Mouse (Mus musculus) CD8-positive naive resting alpha-beta T cell, adult 57 days (primary cell): ENCODE data around the gene Lalba. TPM values are rescaled to one million over a fixed set of nuclear protein-coding genes. Genes with fewer than 3 reads are reported as not detected.

Experiments
- total RNA-seq: library from RNA; stranded (reverse); gene quantifications from one replicate; pipeline ENCODE4 v1.2.4, GENCODE M21; 2023

Lalba gene
- total RNA-seq, result not detected

DNA sequence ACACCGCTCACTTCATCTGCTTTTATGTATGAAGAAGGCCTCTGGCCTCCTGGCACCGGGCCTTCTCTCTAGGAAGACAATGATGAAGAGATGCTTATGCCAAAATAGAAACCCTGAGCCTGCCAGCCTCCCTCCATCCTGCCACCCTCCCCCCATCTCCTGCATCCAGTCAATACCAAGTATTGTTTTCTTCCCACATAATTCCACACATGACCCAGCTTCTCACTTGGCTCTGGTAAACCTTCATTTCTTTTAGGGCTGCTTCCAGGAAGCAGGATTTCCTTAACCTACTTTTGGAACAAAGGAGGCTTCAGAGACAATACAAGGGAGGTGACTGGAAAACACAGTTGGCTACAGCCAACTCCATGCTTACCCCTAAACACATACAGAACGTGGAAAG is at the start of gene Lalba:
TSS of gene Lalba (minus strand) at position 21 of the 400 bp plus-strand sequence.

DNA sequence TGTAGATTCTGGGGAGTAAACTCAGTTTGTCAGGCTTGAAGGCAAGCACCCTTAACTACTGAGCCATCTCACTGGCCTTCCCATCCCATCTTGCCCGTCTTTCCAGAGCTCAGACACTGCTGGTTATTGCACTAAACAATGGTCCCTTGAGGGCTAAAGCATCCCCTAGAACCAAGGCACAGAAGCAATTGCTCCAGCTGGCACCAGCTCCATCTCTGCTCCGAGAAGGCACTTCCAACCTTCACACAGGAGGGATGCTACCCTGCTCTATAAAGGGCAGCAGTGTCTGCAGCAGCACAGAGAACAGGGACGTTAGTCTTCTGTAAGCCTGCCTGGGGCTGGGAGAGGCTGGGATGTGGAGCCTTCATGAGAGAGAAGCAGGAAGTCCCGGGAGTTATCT is 9.6 kb upstream of the Lalba start, which contains the start of gene Olfr279:
TSS of gene Olfr279 (plus strand) at position 301 of the 400 bp plus-strand sequence.

DNA sequence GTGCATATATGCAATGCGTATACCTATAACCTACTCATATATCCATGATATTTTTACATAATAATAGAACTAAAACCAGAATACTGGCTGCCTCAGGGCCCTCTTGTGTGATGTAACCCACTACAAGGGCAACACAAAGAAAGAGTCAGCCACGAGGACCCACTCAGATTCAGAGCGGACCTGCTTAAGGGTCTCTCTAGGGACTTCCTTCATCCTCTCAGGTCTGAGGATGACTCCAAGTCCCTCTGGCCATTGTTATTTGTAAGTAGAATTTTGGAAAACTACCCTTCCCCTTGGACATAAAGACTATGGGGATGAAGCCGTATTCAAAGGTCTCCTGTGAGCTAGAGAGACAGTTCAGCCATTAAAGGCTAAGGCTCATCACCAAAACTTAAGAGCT is 12.9 kb downstream of the Lalba start, which contains the start of gene OR5BS1P:
TSS of gene OR5BS1P (plus strand) at position 301 of the 400 bp plus-strand sequence.

DNA sequence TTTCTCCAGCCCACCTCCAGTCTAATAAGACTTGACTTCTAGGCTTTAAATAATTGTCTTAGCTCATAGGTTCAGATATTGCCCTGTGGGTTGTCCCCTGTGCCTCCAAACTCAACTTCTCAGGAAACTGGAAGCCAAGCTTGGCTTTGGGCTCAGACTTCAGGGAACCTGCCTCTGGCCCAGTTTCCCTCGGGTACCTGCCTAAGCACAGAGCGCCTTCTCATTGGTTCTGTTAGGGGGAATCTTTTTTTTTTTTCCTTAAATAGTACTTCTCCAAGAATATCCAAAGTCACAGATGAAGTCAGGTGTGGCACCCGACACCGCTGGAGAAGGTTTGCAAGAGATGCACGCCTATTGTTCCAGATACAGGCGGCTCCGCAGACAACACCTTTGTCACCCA is 30.2 kb downstream of the Lalba start, which contains the start of gene Olfr281:
TSS of gene Olfr281 (plus strand) at position 301 of the 400 bp plus-strand sequence.

DNA sequence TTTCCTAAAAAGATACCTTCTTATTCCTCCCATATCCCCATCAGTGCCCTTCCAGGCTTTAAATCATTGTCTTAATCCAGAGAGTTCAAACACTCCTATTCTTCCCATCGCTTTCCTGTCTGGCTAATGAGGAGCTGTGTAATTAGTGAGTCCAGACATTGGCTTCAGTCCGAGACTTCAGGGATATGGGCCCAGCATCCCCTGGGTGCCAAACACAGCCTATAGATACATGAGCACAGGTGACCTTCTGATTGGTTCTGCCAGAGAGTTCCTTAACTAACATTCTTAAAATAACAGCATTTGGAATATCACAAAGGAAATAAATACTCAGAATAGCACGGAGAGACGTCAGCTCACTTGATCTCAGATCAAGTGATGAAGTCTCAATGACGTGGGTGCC is 51.6 kb downstream of the Lalba start, which contains the start of gene Olfr282:
TSS of gene Olfr282 (plus strand) at position 301 of the 400 bp plus-strand sequence.

Other genes starting within 250 kb of the Lalba start
- gene Olfr286, start 248.3 kb downstream of the Lalba start, total RNA-seq, result not detected
- gene H1fnt, start 225.4 kb downstream of the Lalba start, total RNA-seq, result not detected
- gene Zfp641, start 186.6 kb downstream of the Lalba start, total RNA-seq, result not detected
- not detected for gene Olfr285, start 165.4 kb downstream of the Lalba start, total RNA-seq
- gene Olfr284, start 141.7 kb downstream of the Lalba start, total RNA-seq, result not detected
- gene Olfr283, start 101.8 kb downstream of the Lalba start, total RNA-seq, result not detected
- not detected for gene Olfr282, start 51.5 kb downstream of the Lalba start, total RNA-seq
- gene Olfr281, start 30.1 kb downstream of the Lalba start, total RNA-seq, result not detected
- not detected for gene OR5BS1P, start 12.8 kb downstream of the Lalba start, total RNA-seq
- gene Olfr279, start 9.7 kb upstream of the Lalba start, total RNA-seq, result not detected
- 56.9 TPM for gene Kansl2, start 51.5 kb upstream of the Lalba start, total RNA-seq
- 147 TPM for gene Ccnt1, start 88.2 kb upstream of the Lalba start, total RNA-seq
- gene 4930415O20Rik, start 88.3 kb upstream of the Lalba start, total RNA-seq, result not detected
- gene Adcy6, start 127.4 kb upstream of the Lalba start, total RNA-seq, result 23.4 TPM
- 0.34 TPM for gene Cacnb3, start 148.1 kb upstream of the Lalba start, total RNA-seq
- 133 TPM for gene Ddx23, start 180.2 kb upstream of the Lalba start, total RNA-seq
- 0.64 TPM for gene Rnd1, start 194.7 kb upstream of the Lalba start, total RNA-seq
- gene Ccdc65, start 225.5 kb upstream of the Lalba start, total RNA-seq, result not detected
- gene Fkbp11, start 245.5 kb upstream of the Lalba start, total RNA-seq, result 2.5 TPM